Mouse (Mus musculus) spleen, postnatal 10 days (tissue): ENCODE data around the gene Ube2ql1.

Experiments used
- DNase-seq, 2 experiments: peaks; one replicate each; pipeline ENCODE4 v3.0.0; 2021 to 2022; ENCODE audit warnings: low spot score in 2 of 2

The Ube2ql1 gene

GRCm38 (mm10) chr13:69739759-69740135 is at the start of gene Ube2ql1:
Ube2ql1 (minus strand) TSS chr13:69739889.
- peak; percentile 11 to 60 for DNase-seq

- DNase-seq, result peak in 1 of 2 experiments; percentile 20
Observed at GRCm38 (mm10) chr13:69788704-69789103, 49.0 kb upstream of the Ube2ql1 start.

- no peak for DNase-seq
Observed at GRCm38 (mm10) chr13:69778221-69778620, 38.5 kb upstream of the Ube2ql1 start.

GRCm38 (mm10) chr13:69772358-69772757 is 32.7 kb upstream of the Ube2ql1 start:
- DNase-seq, result no peak

GRCm38 (mm10) chr13:69770538-69771456 is 31.1 kb upstream of the Ube2ql1 start:
- no peak for DNase-seq

GRCm38 (mm10) chr13:69768152-69768551 is 28.5 kb upstream of the Ube2ql1 start:
- DNase-seq, result no peak

- DNase-seq, result no peak
Observed at GRCm38 (mm10) chr13:69764646-69765045, 25.0 kb upstream of the Ube2ql1 start.

GRCm38 (mm10) chr13:69761393-69761792 is 21.7 kb upstream of the Ube2ql1 start:
- DNase-seq, result no peak

- no peak for DNase-seq
Observed at GRCm38 (mm10) chr13:69758979-69759378, 19.3 kb upstream of the Ube2ql1 start.

GRCm38 (mm10) chr13:69752875-69753274 is 13.2 kb upstream of the Ube2ql1 start:
- DNase-seq, result no peak

- DNase-seq, result no peak
Observed at GRCm38 (mm10) chr13:69751510-69751909, 11.8 kb upstream of the Ube2ql1 start.

GRCm38 (mm10) chr13:69748756-69749155 is 9.1 kb upstream of the Ube2ql1 start:
- no peak for DNase-seq

- no peak for DNase-seq
Observed at GRCm38 (mm10) chr13:69740331-69741285, 919 bp upstream of the Ube2ql1 start.

- DNase-seq, result peak in 1 of 2 experiments; percentile 13
Observed at GRCm38 (mm10) chr13:69739091-69739758, 464 bp downstream of the Ube2ql1 start.

GRCm38 (mm10) chr13:69738461-69738971 is 1.2 kb downstream of the Ube2ql1 start:
- DNase-seq, result peak in 1 of 2 experiments; percentile 12

- DNase-seq, result no peak
Observed at GRCm38 (mm10) chr13:69737444-69738185, 2.1 kb downstream of the Ube2ql1 start.

- no peak for DNase-seq
Observed at GRCm38 (mm10) chr13:69732636-69733035, 7.1 kb downstream of the Ube2ql1 start.

- DNase-seq, result no peak
Observed at GRCm38 (mm10) chr13:69725376-69725775, 14.3 kb downstream of the Ube2ql1 start.

- no peak for DNase-seq
Observed at GRCm38 (mm10) chr13:69721141-69721540, 18.5 kb downstream of the Ube2ql1 start.

GRCm38 (mm10) chr13:69717860-69718598 is 21.7 kb downstream of the Ube2ql1 start:
- DNase-seq, result no peak
